Mouse (Mus musculus) myocyte (in vitro differentiated cells): ENCODE data around the gene Susd1. TPM values are rescaled to one million over a fixed set of nuclear protein-coding genes. Genes with fewer than 3 reads are reported as not detected.

Experiments
- H3K27me3 ChIP-seq: one replicate; pipeline ENCODE4 v1.6.1; 2011; ENCODE audit not compliant: control insufficient read depth, insufficient read depth, insufficient read length
- H3K36me3 ChIP-seq: one replicate; pipeline ENCODE4 v1.6.1; 2011; ENCODE audit not compliant: control insufficient read depth, insufficient read depth
- H3K4me2 ChIP-seq: one replicate; pipeline ENCODE4 v1.6.1; 2011; ENCODE audit warnings: low read depth, control low read depth
- H3K4me3 ChIP-seq: one replicate; pipeline ENCODE4 v1.5.1; 2011; ENCODE audit warnings: mild to moderate bottlenecking, control low read depth, moderate library complexity
- H3K79me2 ChIP-seq: one replicate; pipeline ENCODE4 v1.6.1; 2011; ENCODE audit not compliant: control insufficient read depth, insufficient read depth
- H3ac ChIP-seq: one replicate; pipeline ENCODE4 v1.6.1; 2011; ENCODE audit not compliant: control insufficient read depth, insufficient read length
- CEBPB ChIP-seq: IDR thresholded peaks from 2 replicates; pipeline ENCODE4 v1.6.1; 2011; ENCODE audit warnings: mild to moderate bottlenecking, moderate library complexity; ENCODE audit not compliant: poor library complexity, insufficient read depth, severe bottlenecking
- E2F4 ChIP-seq: IDR thresholded peaks from one replicate; pipeline ENCODE4 v1.6.1; 2011; ENCODE audit warnings: mild to moderate bottlenecking, control low read depth, moderate library complexity; ENCODE audit not compliant: insufficient read depth
- MAX ChIP-seq: IDR thresholded peaks from one replicate; pipeline ENCODE4 v1.6.1; 2011; ENCODE audit warnings: low read depth, mild to moderate bottlenecking, control low read depth
- MYOD1 ChIP-seq, 3 experiments: IDR thresholded peaks; one replicate each; pipeline ENCODE4 v1.6.1; 2011; ENCODE audit warnings: control low read depth in 2 of 3, low read depth in 2 of 3, mild to moderate bottlenecking in 2 of 3, moderate library complexity in 1 of 3; ENCODE audit not compliant: insufficient read length in 2 of 3, control insufficient read depth in 1 of 3
- MYOG ChIP-seq, 3 experiments: IDR thresholded peaks; one replicate each; pipeline ENCODE4 v1.6.1; 2011; ENCODE audit warnings: control low read depth in 2 of 3, low read depth in 2 of 3, mild to moderate bottlenecking in 2 of 3; ENCODE audit not compliant: insufficient read length in 2 of 3, control insufficient read depth in 1 of 3, insufficient read depth in 1 of 3
- POLR2A ChIP-seq: IDR thresholded peaks from one replicate; pipeline ENCODE4 v1.6.1; 2011; ENCODE audit warnings: low read depth, mild to moderate bottlenecking, control low read depth, moderate library complexity; ENCODE audit not compliant: insufficient read length
- POLR2AphosphoS2 ChIP-seq: IDR thresholded peaks from one replicate; pipeline ENCODE4 v1.6.1; 2011; ENCODE audit warnings: low read depth, control low read depth; ENCODE audit not compliant: insufficient read length
- REST ChIP-seq: IDR thresholded peaks from one replicate; pipeline ENCODE4 v1.6.1; 2011; ENCODE audit warnings: mild to moderate bottlenecking, control low read depth, moderate library complexity; ENCODE audit not compliant: insufficient read depth, insufficient read length
- SRF ChIP-seq: IDR thresholded peaks from one replicate; pipeline ENCODE4 v1.6.1; 2011; ENCODE audit warnings: low read depth; ENCODE audit not compliant: control insufficient read depth, insufficient read length
- TCF12 ChIP-seq: IDR thresholded peaks from one replicate; pipeline ENCODE4 v1.6.1; 2011; ENCODE audit warnings: mild to moderate bottlenecking, control low read depth; ENCODE audit not compliant: poor library complexity, insufficient read depth, severe bottlenecking
- TCF3 ChIP-seq: IDR thresholded peaks from one replicate; pipeline ENCODE4 v1.6.1; 2011; ENCODE audit warnings: low read depth, control low read depth; ENCODE audit not compliant: insufficient read length
- USF1 ChIP-seq: IDR thresholded peaks from one replicate; pipeline ENCODE4 v1.6.1; 2011; ENCODE audit warnings: low read depth, mild to moderate bottlenecking, control low read depth, moderate library complexity
- polyA plus RNA-seq: library from polyadenylated mRNA; unstranded; fragments of >200 nt; fragmentation: generic; extraction: Trizol; gene quantifications from one replicate; pipeline ENCODE4 v1.2.1, GENCODE M21; 2012; ENCODE audit warnings: missing spikeins

Gene Susd1
- polyA plus RNA-seq, 1 experiment, result 0.55 TPM

- H3K79me2 ChIP-seq, result no peaks in the 10 kb centered on the region
- H3K27me3 ChIP-seq, result no peaks in the 10 kb centered on the region
- no peak for TF ChIP-seq E2F4
- no peak for TF ChIP-seq POLR2AphosphoS2
These were observed 165.1 kb downstream of the Susd1 start for GRCm38 (mm10) chr4:59273342-59273741.

GRCm38 (mm10) chr4:59265631-59266030 lies 172.8 kb downstream of the Susd1 start:
- H3K79me2 ChIP-seq, result no peaks in the 10 kb centered on the region
- H3ac ChIP-seq, result no peak overlapping the region
- H3K36me3 ChIP-seq, result no peaks in the 10 kb centered on the region
- no peak for TF ChIP-seq POLR2AphosphoS2
- no peak for TF ChIP-seq MYOG (IDR thresholded peaks at IDR 0.05; ENCODE audit: control insufficient read depth in 1 of 3, insufficient read depth in 1 of 3, insufficient read length in 2 of 3, low read depth in 2 of 3)
- no peak for TF ChIP-seq MAX
- TF ChIP-seq CEBPB, result no peak
- TF ChIP-seq POLR2A, result no peak
- no peak for TF ChIP-seq USF1
- TF ChIP-seq REST, result no peak
- no peak overlapping the region for H3K4me3 ChIP-seq
- no peaks in the 10 kb centered on the region for H3K27me3 ChIP-seq
- no peak overlapping the region for H3K4me2 ChIP-seq

More at GRCm38 (mm10) chr4:59273342-59273741, 165.1 kb downstream of the Susd1 start:
- Histone ChIP-seq H3K36me3 (no peaks in the 10 kb centered on the region), H3K4me2 (no peak overlapping the region), H3K4me3 (no peak overlapping the region), H3ac (no peak overlapping the region)

GRCm38 (mm10) chr4:59265182-59265581 lies 173.3 kb downstream of the Susd1 start:
- Histone ChIP-seq H3K4me2 (no peak overlapping the region), H3K36me3 (no peaks in the 10 kb centered on the region), H3ac (no peak overlapping the region), H3K27me3 (no peaks in the 10 kb centered on the region), H3K79me2 (no peaks in the 10 kb centered on the region), H3K4me3 (no peak overlapping the region)
- no peak for TF ChIP-seq CEBPB
- TF ChIP-seq USF1, result no peak
- no peak for TF ChIP-seq POLR2A
- no peak for TF ChIP-seq E2F4
- TF ChIP-seq MYOD1 (IDR thresholded peaks at IDR 0.05; ENCODE audit: control insufficient read depth in 1 of 3, insufficient read length in 2 of 3, low read depth in 2 of 3), result no peak
- no peak for TF ChIP-seq SRF
- TF ChIP-seq POLR2AphosphoS2, result no peak
- TF ChIP-seq REST, result no peak
- no peak for TF ChIP-seq TCF3
- TF ChIP-seq MYOG (IDR thresholded peaks at IDR 0.05; ENCODE audit: control insufficient read depth in 1 of 3, insufficient read depth in 1 of 3, insufficient read length in 2 of 3, low read depth in 2 of 3), result no peak
- no peak for TF ChIP-seq MAX
- TF ChIP-seq TCF12, result no peak

Other genes starting within 250 kb of the Susd1 start
- 24.0 TPM for gene Ugcg, start 249.4 kb downstream of the Susd1 start, polyA plus RNA-seq
- gene Ptbp3, start 110.7 kb upstream of the Susd1 start, polyA plus RNA-seq, result 7.8 TPM
- 9.5 TPM for gene Hsdl2, start 142.9 kb upstream of the Susd1 start, polyA plus RNA-seq
- 3.0 TPM for gene E130308A19Rik, start 187.6 kb upstream of the Susd1 start, polyA plus RNA-seq